Mouse (Mus musculus): Measurements from ENCODE around the gene Erg.

DNA sequence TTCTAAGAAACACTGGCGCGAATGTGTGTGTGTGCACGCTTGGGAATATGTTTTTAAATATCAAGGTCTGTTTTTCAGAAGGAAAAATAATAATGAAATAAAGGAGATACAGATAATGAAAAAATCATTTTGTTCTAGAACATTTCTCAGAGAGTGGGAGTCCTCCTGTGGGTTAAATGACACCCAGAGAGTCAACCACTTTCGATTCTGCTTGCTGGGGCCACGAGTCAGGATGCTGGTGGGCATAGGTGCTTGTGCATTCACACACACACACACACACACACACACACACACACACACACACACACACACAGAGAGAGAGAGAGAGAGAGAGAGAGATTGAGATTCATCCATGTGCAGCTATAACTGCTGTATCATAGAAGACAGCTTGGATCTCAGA is 130.9 kb downstream of the Erg start:
- TF ChIP-seq POLR2A (IDR thresholded peaks at IDR 0.05; ENCODE audit: low read depth, low read length) (no peak), CTCF (IDR thresholded peaks at IDR 0.05; ENCODE audit: borderline replicate concordance, insufficient read depth, low read length) (no peak)
